Mouse (Mus musculus) liver, embryonic 14.5 days (tissue): ENCODE data around the gene Uvrag.

Source experiments
- CTCF ChIP-seq: IDR thresholded peaks from 2 replicates; pipeline ENCODE4 v1.5.1; 2016; ENCODE audit warnings: antibody characterized with exemption, low read depth, control low read depth
- EP300 ChIP-seq: IDR thresholded peaks from 2 replicates; pipeline ENCODE4 v1.6.1; 2016; ENCODE audit warnings: antibody characterized with exemption, low read depth

DNA sequence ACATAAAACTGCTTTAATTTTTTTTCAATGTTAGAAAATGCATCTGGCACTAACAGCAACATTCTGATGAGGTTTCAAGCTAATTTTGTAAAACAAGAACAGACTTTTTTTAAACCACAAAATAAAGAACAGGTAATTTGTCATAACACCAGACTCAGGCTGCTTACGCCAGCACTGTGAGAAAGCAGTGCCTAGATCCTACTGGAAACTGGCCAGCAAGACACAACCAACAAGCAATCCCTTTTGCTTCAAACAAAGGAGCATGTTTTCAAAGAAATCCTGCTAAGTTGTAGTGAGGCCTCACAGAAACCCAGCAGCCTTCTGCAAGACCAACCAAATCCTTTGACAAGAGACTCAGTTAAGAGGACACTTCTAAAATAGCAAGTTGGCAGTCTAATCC is 90.1 kb downstream of the Uvrag start:
- TF ChIP-seq CTCF, result no peak
- TF ChIP-seq EP300, result no peak
